Mouse (Mus musculus) fibroblast of lung, adult 2 months (primary cell): ENCODE data around the gene Inafm1.
"Not testable (repeated sequence)": the region's sequence is repeated elsewhere in the genome, so short reads cannot be mapped to it uniquely, and the experiment has no call there.

Experiments
- DNase-seq: peaks from one replicate; pipeline ENCODE4 v3.0.0-alpha.2; 2011; ENCODE audit warnings: low read depth

Inafm1 gene

DNA sequence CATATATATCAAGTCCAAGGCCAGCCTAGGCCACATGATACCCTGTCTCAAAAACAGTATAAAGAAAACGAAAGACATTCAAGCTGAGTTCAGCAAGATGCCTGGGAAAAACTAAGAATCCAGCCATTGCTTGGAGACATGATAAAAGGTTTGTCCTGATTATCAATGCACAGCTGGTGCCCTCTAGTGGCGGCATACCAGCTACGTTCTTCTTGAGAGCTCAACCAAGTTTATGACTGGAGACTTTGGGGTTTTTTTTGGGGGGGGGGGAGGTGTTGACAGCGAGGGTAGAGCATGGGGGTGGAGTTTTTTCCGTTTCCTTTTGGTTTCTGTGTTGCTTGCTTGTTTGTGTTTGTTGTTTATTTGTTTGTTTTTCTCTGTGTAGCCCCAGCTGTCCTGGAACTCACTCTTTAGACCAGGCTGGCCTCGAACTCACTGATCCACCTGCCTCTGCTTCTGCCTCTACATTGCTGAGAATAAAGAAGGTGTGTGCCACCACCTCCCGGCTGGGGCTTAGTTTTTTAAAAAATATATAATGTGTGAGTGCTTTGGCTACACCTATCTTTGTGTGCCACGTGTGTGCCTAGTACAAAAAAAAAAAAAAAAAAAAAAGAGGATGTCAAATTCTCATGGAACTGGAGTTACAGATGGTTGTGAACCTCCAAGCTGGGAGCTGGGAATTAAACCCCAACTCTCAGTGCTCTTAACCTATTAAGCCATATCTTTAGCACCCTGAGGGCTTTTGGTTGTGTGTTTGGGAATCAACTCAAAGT lies 10.2 kb downstream of the Inafm1 start:
- DNase-seq: peak; percentile 52

DNA sequence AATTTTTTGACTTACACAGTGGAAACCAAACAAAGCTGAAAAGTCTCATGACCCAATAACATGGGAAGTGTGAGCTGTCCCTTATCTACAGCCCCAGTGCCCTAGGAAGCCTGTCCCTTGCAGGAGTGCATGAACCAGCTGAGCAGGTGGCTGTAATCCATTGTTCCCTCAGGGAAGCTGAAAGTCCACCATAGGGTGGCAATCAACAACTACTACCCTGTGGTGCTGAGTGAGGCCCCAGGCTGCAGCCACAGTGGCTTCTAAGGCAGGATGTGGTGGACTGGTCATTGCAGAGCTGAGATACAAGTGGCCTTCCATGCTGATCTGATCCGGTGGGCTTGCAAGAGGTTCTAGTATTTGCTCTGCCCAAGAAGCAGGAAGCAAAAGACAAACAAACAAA lies 12.3 kb downstream of the Inafm1 start:
- DNase-seq: no peak

GRCm38 (mm10) chr7:16259110-16259590 lies 14.3 kb downstream of the Inafm1 start, which contains the start of gene C5ar1:
C5ar1 (minus strand) TSS chr7:16259540.
- DNase-seq: no peak

DNA sequence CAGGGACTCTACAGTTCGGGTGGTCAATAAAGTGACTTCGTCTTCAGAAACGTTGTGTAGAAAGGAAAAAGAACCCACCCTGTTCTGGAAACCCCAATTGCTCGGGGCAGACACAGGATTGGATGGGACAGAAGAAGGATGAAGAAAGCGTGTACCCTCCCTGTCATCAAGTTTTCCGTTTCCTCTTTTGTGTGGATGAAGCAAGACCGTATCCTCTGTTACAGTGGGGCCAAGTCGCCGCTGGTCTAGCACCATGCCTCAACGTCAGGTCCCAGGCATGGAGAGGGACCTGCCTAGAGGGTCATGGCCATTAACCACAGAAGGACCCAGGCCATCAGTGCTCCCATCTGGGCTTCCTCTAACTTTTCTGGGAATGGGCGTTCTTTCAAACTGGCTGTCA lies 15.6 kb downstream of the Inafm1 start:
- no peak for DNase-seq

DNA sequence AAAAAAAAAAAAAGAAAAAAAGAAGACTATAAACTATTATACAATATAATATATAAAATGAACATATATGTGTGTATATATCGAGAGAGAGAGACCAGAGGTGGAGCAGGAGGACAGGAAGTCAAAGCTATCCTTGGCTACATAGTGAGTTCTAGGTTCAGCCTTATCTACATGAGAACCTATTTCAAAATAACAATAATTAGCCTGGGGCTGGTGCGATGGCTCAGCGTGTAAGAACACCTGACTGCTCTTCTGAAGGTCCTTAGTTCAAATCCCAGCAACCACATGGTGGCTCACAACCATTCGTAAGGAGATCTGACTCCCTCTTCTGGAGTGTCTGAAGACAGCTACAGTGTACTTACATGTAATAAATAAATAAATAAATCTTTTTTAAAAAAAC lies 17.5 kb downstream of the Inafm1 start:
- not testable (repeated sequence) for DNase-seq

- DNase-seq: no peak
Measured at GRCm38 (mm10) chr7:16254195-16254594, 19.2 kb downstream of the Inafm1 start.

GRCm38 (mm10) chr7:16250687-16251086 lies 22.7 kb downstream of the Inafm1 start:
- DNase-seq: no peak

DNA sequence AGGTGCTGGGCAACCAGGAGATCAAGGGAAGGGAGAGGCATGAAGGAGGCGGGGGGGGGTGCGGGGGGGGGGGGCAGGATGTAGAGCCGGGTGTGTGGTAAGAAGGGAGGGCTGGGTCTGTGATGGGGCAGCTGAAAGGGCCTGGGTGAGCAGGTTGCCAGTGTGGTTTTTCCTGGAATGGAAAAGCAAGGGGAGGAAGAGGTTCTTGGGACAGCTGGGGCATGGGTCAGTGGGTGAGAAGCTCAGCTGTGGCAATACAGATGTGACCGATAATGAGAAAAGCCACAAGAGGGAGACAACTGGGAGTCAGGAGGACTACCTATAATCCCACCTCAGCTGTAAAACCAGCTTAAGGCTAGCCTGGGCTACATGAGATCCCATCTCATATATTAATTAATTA lies 27.5 kb downstream of the Inafm1 start:
- DNase-seq: no peak

GRCm38 (mm10) chr7:16244067-16244466 lies 29.4 kb downstream of the Inafm1 start, which contains the start of gene C5ar2:
C5ar2 (minus strand) TSS chr7:16244154.
- DNase-seq: no peak

- no peak for DNase-seq
Measured at GRCm38 (mm10) chr7:16242198-16242597, 31.2 kb downstream of the Inafm1 start.

- no peak for DNase-seq
Measured at GRCm38 (mm10) chr7:16241787-16242186, 31.6 kb downstream of the Inafm1 start.

DNA sequence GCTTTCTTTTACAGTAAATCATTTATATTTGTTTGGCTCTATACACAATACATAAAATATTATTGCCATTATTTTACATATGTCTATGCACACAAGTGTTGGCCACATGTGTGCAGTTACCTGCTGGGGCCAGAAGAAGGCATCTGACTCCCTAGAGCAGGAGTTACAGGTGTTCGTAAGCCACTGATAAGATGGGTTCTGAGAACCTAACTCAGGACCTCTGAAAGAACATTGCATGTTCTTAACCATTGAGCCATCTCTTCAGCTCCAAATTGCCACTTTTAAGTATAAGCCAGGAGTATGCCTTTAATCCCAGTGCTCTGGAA lies 32.5 kb downstream of the Inafm1 start:
- no peak for DNase-seq

- no peak for DNase-seq
Measured at GRCm38 (mm10) chr7:16240281-16240977, 33.0 kb downstream of the Inafm1 start.

- DNase-seq: no peak
Measured at GRCm38 (mm10) chr7:16239554-16239997, 33.8 kb downstream of the Inafm1 start.

- DNase-seq: no peak
Measured at GRCm38 (mm10) chr7:16229869-16230268, 43.5 kb downstream of the Inafm1 start.
